Mouse (Mus musculus) lung, postnatal 10 days (tissue): ENCODE data around the gene Kcnn3.
A peak's percentile ranks its signal among the peaks of the same experiment; 100 is the strongest.

Experiments
- DNase-seq: peaks from one replicate; pipeline ENCODE4 v3.0.0; 2021

The Kcnn3 gene

GRCm38 (mm10) chr3:89569058-89569457 is 49.1 kb downstream of the Kcnn3 start:
- no peak for DNase-seq

- DNase-seq, result no peak
Observed at GRCm38 (mm10) chr3:89569707-89570324, 49.9 kb downstream of the Kcnn3 start.

GRCm38 (mm10) chr3:89570362-89570761 is 50.4 kb downstream of the Kcnn3 start:
- no peak for DNase-seq

- peak; percentile 55 for DNase-seq
Observed at GRCm38 (mm10) chr3:89574260-89574659, 54.3 kb downstream of the Kcnn3 start.

GRCm38 (mm10) chr3:89576381-89576780 is 56.4 kb downstream of the Kcnn3 start:
- no peak for DNase-seq

- no peak for DNase-seq
Observed at GRCm38 (mm10) chr3:89577154-89577553, 57.2 kb downstream of the Kcnn3 start.

GRCm38 (mm10) chr3:89578083-89578482 is 58.1 kb downstream of the Kcnn3 start:
- no peak for DNase-seq

- DNase-seq, result peak; percentile 44
Observed at GRCm38 (mm10) chr3:89578803-89579202, 58.8 kb downstream of the Kcnn3 start.

GRCm38 (mm10) chr3:89584254-89584653 is 64.3 kb downstream of the Kcnn3 start:
- DNase-seq, result peak; percentile 56

GRCm38 (mm10) chr3:89588436-89588835 is 68.5 kb downstream of the Kcnn3 start:
- peak; percentile 18 for DNase-seq

- no peak for DNase-seq
Observed at GRCm38 (mm10) chr3:89589321-89589720, 69.4 kb downstream of the Kcnn3 start.

- DNase-seq, result no peak
Observed at GRCm38 (mm10) chr3:89590386-89590785, 70.4 kb downstream of the Kcnn3 start.

- DNase-seq, result no peak
Observed at GRCm38 (mm10) chr3:89591461-89591860, 71.5 kb downstream of the Kcnn3 start.

GRCm38 (mm10) chr3:89592809-89593208 is 72.8 kb downstream of the Kcnn3 start:
- DNase-seq, result no peak

- DNase-seq, result no peak
Observed at GRCm38 (mm10) chr3:89593524-89593923, 73.6 kb downstream of the Kcnn3 start.

GRCm38 (mm10) chr3:89598361-89598760 is 78.4 kb downstream of the Kcnn3 start:
- no peak for DNase-seq

GRCm38 (mm10) chr3:89598967-89599366 is 79.0 kb downstream of the Kcnn3 start:
- DNase-seq, result no peak

- no peak for DNase-seq
Observed at GRCm38 (mm10) chr3:89601060-89601459, 81.1 kb downstream of the Kcnn3 start.

GRCm38 (mm10) chr3:89603300-89603699 is 83.3 kb downstream of the Kcnn3 start:
- no peak for DNase-seq

GRCm38 (mm10) chr3:89605235-89605634 is 85.3 kb downstream of the Kcnn3 start:
- no peak for DNase-seq

- no peak for DNase-seq
Observed at GRCm38 (mm10) chr3:89607327-89607726, 87.4 kb downstream of the Kcnn3 start.

GRCm38 (mm10) chr3:89612048-89612447 is 92.1 kb downstream of the Kcnn3 start:
- DNase-seq, result no peak

- DNase-seq, result peak; percentile 84
Observed at GRCm38 (mm10) chr3:89613526-89614523, 93.9 kb downstream of the Kcnn3 start.

GRCm38 (mm10) chr3:89616861-89617260 is 96.9 kb downstream of the Kcnn3 start:
- no peak for DNase-seq
